Mouse (Mus musculus) hindbrain, embryonic 14.5 days (tissue): Measurements from ENCODE around the gene Sema3f. TPM values are rescaled to one million over a fixed set of nuclear protein-coding genes. Genes with fewer than 3 reads are reported as not detected.
A peak's percentile ranks its signal among the peaks of the same experiment; 100 is the strongest.

Experiments
- ATAC-seq: fragments of 200-750 bp; cut with Nextera tagmentation; 2 replicates; pipeline ENCODE4 v1.8.0; 2017; ENCODE audit warnings: moderate number of reproducible peaks, mild to moderate bottlenecking, moderate TSS enrichment, moderate library complexity; ENCODE audit not compliant: low FRiP score
- DNase-seq: peaks from one replicate; pipeline ENCODE4 v3.0.0-alpha.2; 2015; ENCODE audit warnings: low spot score
- H3K27ac ChIP-seq: fragments of 300-500 bp; sonication (generic); 2 replicates; pipeline ENCODE4 v1.5.1; 2014; ENCODE audit warnings: mild to moderate bottlenecking, moderate library complexity
- H3K27me3 ChIP-seq: fragments of 300-500 bp; sonication (generic); 2 replicates; pipeline ENCODE4 v1.6.1; 2014; ENCODE audit warnings: mild to moderate bottlenecking, low read length, mixed read lengths; ENCODE audit not compliant: control insufficient read depth, insufficient read depth
- H3K36me3 ChIP-seq: fragments of 300-500 bp; sonication (generic); replicated peaks from 2 replicates; pipeline ENCODE4 v1.6.1; 2014; ENCODE audit not compliant: control insufficient read depth, insufficient read depth
- H3K4me1 ChIP-seq: fragments of 300-500 bp; sonication (generic); replicated peaks from 2 replicates; pipeline ENCODE4 v1.6.1; 2014; ENCODE audit warnings: antibody characterized with exemption, low read length, mixed read lengths; ENCODE audit not compliant: control insufficient read depth, insufficient read depth
- H3K4me2 ChIP-seq: fragments of 300-500 bp; sonication (generic); replicated peaks from 2 replicates; pipeline ENCODE4 v1.6.1; 2014; ENCODE audit warnings: mild to moderate bottlenecking, moderate library complexity
- H3K4me3 ChIP-seq: fragments of 300-500 bp; sonication (generic); replicated peaks from 2 replicates; pipeline ENCODE4 v1.5.1; 2014; ENCODE audit warnings: mild to moderate bottlenecking, low read length
- H3K9ac ChIP-seq: fragments of 300-500 bp; sonication (generic); 2 replicates; pipeline ENCODE4 v1.6.1; 2014
- H3K9me3 ChIP-seq: fragments of 300-500 bp; sonication (generic); 2 replicates; pipeline ENCODE4 v1.6.1; 2016; ENCODE audit warnings: low read length; ENCODE audit not compliant: control insufficient read depth
- WGBS: fragments of 180-500 bp; shearing (Covaris S2); extraction: QIAGEN DNeasy Blood & Tissue Kit; methylation state at CpG from one replicate; pipeline ENCODE4 v1.1.7; 2014; 5-methylcytosine and 5-hydroxymethylcytosine counted together
- polyA plus RNA-seq: library from polyadenylated mRNA; unstranded; fragments of >200 nt; fragmentation: Nextera tagmentation; extraction: Ambion mirVana; gene quantifications from 2 replicates; pipeline ENCODE4 v1.2.1, GENCODE M21; 2014

Sema3f gene
- polyA plus RNA-seq, 1 experiment from 2014 or later = 17.5 TPM

DNA sequence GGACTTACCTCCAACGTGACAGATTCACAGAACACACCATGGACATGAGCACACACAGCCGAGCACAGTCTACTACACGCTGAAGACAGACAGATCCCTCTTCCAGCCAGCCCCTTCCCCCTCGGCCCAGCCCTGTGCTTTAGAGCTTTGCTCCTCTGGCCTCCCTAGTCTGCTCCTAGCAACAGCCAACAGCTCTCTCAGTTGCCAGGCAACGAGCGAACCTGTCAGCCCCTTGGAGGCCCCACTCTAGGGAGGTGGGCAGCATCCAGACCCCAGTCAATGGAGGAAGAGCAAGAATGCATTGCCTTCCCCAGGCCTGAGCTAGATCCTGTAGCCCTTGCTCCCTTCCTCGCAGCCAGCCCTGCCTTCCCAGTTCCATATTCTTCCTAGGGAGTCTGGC, 73.2 kb downstream of the Sema3f start:
- peak; percentile 44 for ATAC-seq
- Histone ChIP-seq H3K4me2 (peak overlapping the region; percentile 12; the same call in 1 of the 2 replicates), H3K9ac (no peak overlapping the region), H3K27ac (peak overlapping the region; percentile 64), H3K9me3 (no peaks in the 10 kb centered on the region), H3K4me1 (peaks cover 28% of the 10 kb centered on the region), H3K36me3 (no peaks in the 10 kb centered on the region), H3K4me3 (no peak overlapping the region), H3K27me3 (no peaks in the 10 kb centered on the region)
- WGBS = 7% methylated on average over 7 of the region's 7 CpGs
- peak; percentile 72 for DNase-seq

DNA sequence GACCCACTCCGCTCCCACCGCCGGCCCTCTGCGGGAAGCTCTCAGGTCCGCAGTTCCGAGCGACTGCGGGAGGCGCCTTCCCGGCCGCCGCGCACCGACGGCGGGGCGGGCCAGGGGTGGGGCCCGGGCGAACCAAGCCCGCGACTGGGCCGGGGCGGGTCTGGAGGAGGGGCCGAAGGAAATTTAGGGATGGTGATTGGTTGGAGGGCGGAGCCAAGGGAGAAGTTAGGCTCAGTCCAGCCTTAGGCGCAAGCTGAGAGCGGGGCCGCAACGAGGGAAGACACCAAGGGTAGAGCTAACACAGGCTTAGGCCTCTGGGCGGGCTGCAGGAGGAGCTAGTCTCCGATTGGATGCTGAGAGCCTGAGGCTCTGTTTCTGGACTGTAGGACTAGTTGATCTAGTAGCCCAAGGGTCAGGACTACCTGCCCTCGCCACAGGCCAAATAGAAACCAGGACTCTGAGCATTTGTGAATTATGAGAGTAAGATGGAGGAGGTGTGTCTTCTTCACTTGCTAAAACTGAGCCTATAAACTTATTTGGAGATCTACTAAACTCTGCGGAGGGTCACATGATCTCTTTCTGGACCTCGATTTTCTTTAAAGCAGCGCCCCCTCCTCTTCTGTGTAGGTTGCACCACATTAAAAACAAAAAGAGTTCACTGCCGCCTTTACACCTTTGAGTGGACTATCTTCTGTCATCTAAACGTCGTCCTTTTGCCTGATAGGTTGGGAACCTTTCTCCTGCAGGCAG, 74.8 kb downstream of the Sema3f start, which contains the start of gene Gnai2:
Gene Gnai2 (minus strand): TSS at position 89 of the 750 bp plus-strand sequence.
- Histone ChIP-seq H3K9ac (peak within 1 kb of the TSS; percentile 82), H3K27ac (peak within 1 kb of the TSS; percentile 93), H3K9me3 (no peaks in the 10 kb centered on the region), H3K36me3 (no peaks in the 10 kb centered on the region), H3K4me3 (peak within 1 kb of the TSS; percentile 69), H3K4me1 (peaks cover 43% of the 10 kb centered on the region), H3K27me3 (no peaks in the 10 kb centered on the region), H3K4me2 (peak within 1 kb of the TSS; percentile 98)
- ATAC-seq (peak; percentile 91), DNase-seq (peak; percentile 90)
- 2% methylated on average over 36 of the region's 38 CpGs for WGBS

DNA sequence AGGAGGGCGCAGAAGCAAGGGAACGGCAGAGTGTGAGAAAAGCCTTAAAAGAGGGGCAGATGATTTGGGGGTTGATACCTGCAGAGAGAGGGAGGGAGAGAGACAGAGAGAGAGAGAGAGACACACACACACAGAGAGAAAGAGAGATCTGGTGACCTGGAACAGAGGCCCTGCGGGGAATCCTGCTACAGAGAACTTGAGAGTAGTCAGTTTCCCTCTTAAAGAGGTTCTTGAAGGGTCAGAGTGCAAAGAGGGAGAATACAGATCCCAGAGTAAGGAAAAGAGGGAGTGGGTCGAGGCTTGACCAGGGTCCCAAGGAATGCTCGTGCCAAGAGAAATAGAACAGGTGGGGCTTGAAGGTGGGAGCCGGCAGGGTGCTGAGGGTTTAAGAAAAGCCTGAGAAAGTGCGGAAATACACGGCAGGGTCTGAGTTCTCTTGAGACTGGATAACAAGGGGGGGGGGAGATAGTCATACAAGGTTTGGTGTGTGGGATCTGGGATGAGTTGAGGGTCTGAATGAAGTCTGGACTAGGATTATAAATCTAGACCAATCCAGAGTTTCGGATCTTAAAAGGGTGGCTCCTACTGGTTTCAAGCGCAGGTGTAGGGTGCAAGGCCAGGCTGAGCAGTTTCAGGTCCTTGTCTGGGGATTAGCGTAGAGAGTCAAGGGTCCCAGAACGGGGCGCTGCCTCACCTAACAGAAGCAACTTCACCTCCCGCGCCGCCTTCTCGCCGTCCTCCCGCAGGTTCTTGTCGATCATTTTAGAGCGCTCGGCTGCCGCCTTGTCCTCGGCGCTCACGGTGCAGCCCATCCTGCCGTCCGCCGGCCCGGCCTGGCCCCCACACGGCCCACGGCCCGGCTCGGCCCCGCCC, 75.6 kb downstream of the Sema3f start:
- no peaks in the 10 kb centered on the region for H3K9me3 ChIP-seq
- ATAC-seq (no peak), DNase-seq (peak; percentile 32)
- H3K4me3 ChIP-seq = peak overlapping the region; percentile 69
- H3K27ac ChIP-seq = peak overlapping the region; percentile 93
- H3K27me3 ChIP-seq = no peaks in the 10 kb centered on the region
- no peaks in the 10 kb centered on the region for H3K36me3 ChIP-seq
- H3K4me1 ChIP-seq = peaks cover 51% of the 10 kb centered on the region
- peak overlapping the region; percentile 82 for H3K9ac ChIP-seq
- WGBS = under 1% methylated on average over 34 of the region's 35 CpGs
- peak overlapping the region; percentile 98 for H3K4me2 ChIP-seq

DNA sequence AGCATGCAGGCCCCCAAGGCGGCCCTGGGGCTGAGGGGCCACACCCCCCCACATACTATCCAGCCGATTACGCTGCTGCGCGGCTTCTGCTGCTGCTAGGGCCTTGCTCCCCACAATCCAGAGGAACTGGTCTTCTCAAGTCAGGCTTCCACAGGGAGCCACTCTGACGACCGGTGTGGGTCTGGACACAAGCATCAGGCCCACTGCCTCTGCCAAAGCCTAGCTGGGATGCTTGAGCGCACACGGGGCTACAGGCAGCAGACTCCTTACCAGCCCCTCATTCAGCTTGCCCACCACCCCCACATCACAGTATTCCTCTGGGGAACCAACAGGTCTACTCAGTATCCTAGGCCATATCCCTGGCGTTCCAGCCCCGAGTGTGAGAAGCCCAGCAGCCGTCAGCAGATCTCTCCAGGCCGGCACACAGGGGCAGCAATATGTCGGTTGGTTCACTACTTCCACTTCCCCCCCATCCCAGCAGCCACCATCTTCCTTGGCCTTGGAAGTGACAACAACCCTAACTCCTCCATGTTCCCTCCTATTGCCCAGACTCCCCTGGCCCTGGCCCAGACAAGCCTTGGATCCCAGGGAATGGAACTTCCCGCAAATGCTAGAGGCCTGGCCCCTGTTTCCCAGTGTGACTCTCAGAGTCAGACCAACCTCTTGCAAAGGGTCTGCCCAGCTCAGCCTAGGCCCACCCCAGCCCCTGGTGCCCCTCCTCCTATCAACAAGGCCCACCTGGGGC, 76.4 kb downstream of the Sema3f start:
- H3K4me2 ChIP-seq = peak overlapping the region; percentile 98
- ATAC-seq (no peak), DNase-seq (no peak)
- no peaks in the 10 kb centered on the region for H3K9me3 ChIP-seq
- peak overlapping the region; percentile 69 for H3K4me3 ChIP-seq
- H3K9ac ChIP-seq = peak overlapping the region; percentile 82
- H3K36me3 ChIP-seq = no peaks in the 10 kb centered on the region
- no peaks in the 10 kb centered on the region for H3K27me3 ChIP-seq
- peaks cover 59% of the 10 kb centered on the region for H3K4me1 ChIP-seq
- H3K27ac ChIP-seq = peak overlapping the region; percentile 93
- WGBS = 0% methylated on average over 15 of the region's 15 CpGs

DNA sequence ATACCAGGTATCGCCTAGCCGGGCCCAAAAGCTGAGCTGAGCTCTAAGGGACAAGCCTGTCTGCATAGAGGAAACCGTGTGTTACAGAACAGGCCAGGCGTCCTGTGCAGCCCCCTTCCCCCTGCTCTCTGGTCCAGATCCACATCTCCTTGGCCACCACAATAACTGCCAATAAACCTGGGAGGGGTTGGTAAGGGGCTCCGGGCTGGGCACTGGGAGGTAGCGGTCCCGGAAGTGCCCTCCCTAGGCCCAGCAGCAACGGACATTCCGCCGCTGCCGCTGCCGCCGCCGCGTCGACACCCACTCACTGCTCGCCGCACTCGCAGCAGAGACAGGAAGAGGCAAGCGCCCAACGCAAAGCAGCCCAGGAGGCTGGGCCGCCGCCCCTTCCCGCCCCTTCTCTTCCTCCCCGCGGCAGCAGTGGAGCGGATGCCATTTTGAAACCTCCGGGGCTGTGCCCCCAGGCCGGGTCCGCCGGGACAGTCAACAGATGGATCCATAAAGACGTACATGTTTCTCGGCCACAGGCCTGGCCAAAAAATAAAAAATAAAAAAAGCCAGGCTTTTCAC, 77.1 kb downstream of the Sema3f start:
- under 1% methylated on average over 31 of the region's 33 CpGs for WGBS
- Histone ChIP-seq H3K36me3 (no peaks in the 10 kb centered on the region), H3K27me3 (no peaks in the 10 kb centered on the region), H3K27ac (peak overlapping the region; percentile 93), H3K4me3 (peak overlapping the region; percentile 69), H3K4me2 (peak overlapping the region; percentile 98), H3K4me1 (peaks cover 66% of the 10 kb centered on the region), H3K9ac (peak overlapping the region; percentile 82), H3K9me3 (no peaks in the 10 kb centered on the region)
- 0 out of 2 replicates have a peak, but pooled peaks have one; percentile 4 for ATAC-seq
- peak; percentile 61 for DNase-seq

DNA sequence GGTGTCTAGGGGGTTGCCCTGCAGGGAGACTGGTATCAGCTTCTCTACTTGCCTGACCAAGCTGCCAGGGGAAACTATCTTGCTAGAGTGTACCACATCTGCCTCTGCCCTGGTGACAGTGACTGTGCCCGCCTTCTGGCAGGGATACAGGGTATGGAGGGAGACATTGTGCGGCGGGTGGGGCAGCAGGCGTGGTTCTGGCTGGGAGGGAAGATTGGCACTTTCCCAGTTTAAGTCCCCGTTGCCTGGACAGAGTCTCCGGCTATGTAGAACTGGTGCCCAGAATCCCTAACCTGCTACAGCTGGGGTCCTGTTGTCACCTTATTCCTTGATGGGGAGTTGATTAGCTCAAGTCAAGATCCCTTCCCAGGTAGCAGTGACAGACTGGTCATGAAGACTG, 77.8 kb downstream of the Sema3f start:
- no peaks in the 10 kb centered on the region for H3K36me3 ChIP-seq
- peak overlapping the region; percentile 93 for H3K27ac ChIP-seq
- peak; percentile 59 for DNase-seq
- 7% methylated on average over 6 of the region's 6 CpGs for WGBS
- H3K4me2 ChIP-seq = peak overlapping the region; percentile 98
- peak overlapping the region; percentile 82 for H3K9ac ChIP-seq
- H3K4me3 ChIP-seq = peak overlapping the region; percentile 69
- ATAC-seq = no peak
- H3K27me3 ChIP-seq = no peaks in the 10 kb centered on the region
- no peaks in the 10 kb centered on the region for H3K9me3 ChIP-seq
- H3K4me1 ChIP-seq = peaks cover 70% of the 10 kb centered on the region

DNA sequence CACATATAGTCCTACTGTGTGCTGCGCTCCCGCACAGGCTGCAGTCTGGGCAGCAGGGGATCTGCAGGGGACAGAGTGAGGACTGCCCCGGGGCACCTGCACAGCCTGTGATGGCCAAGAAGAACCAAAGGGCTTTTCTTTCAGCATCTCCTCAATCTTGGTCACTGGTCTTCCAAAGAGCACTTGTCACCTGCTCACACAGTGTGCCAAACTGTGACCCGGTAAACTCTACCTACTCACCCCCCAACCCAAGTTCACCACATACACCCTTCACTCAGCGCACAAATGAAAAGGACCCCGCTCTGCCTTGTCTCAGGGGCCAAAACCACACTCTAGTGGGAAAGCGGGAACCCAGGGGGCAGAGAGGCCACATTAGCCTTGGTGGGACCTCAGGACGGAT, 78.4 kb downstream of the Sema3f start:
- H3K4me1 ChIP-seq = peaks cover 70% of the 10 kb centered on the region
- H3K36me3 ChIP-seq = no peaks in the 10 kb centered on the region
- H3K4me3 ChIP-seq = peak overlapping the region; percentile 69
- 45% methylated on average over 8 of the region's 8 CpGs for WGBS
- peak overlapping the region; percentile 98 for H3K4me2 ChIP-seq
- no peaks in the 10 kb centered on the region for H3K27me3 ChIP-seq
- peak overlapping the region; percentile 82 for H3K9ac ChIP-seq
- ATAC-seq = no peak
- H3K27ac ChIP-seq = peak overlapping the region; percentile 93
- no peak for DNase-seq
- no peaks in the 10 kb centered on the region for H3K9me3 ChIP-seq
